In the genomic region with DNA sequence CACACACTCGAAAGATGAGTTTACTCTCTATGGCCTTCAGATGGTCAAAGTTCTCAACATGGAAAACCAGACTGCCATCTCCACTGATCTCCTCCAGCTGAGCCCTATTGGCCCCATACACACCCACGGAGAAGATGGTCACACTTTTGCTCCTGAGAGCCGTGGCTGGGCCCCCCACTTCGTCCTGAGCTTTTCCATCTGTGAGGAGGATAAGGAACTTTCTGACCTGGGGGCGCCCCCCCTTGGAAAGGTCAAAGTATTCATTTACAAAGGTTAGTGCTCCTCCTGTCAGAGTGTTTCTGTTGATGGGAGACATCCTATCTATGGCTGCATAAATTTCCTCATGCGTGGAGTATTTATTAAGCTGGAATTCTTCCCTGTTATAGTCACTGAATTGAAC, we compare ENCODE assay signal across 29 mouse cellular contexts. TPM values are rescaled to one million over a fixed set of nuclear protein-coding genes. Genes with fewer than 3 reads are reported as not detected.
A peak's percentile ranks its signal among the peaks of the same experiment; 100 is the strongest.
DNase-seq lines count a peak whose midpoint lies in the region; ATAC-seq lines count a peak whose summit lies in the region.
"Had no signal": no experiment of that assay in that cellular context is flagged by ENCODE, and none has a peak within 500 bp of the region (broad histone marks: within the 10 kb centered on the region; RNA-seq: fewer than 3 reads in every experiment).

No protein-coding gene starts in this region.

- no peaks in the 10 kb centered on the region for H3K27me3 ChIP-seq in neural tube, embryonic 15.5 days (replicated peaks)
- H3K27me3 ChIP-seq: heart, embryonic 12.5 days; heart, embryonic 15.5 days; Patski had no signal

- H3K4me1 ChIP-seq in neural tube, embryonic 15.5 days = no peaks in the 10 kb centered on the region
- H3K4me1 ChIP-seq: heart, embryonic 12.5 days; heart, embryonic 15.5 days had no signal

- H3K4me2 ChIP-seq in neural tube, embryonic 15.5 days = no peak overlapping the region
- H3K4me2 ChIP-seq: heart, embryonic 12.5 days; heart, embryonic 15.5 days; hindbrain, embryonic 14.5 days had no signal

- no peaks in the 10 kb centered on the region for H3K36me3 ChIP-seq in neural tube, embryonic 15.5 days
- H3K36me3 ChIP-seq: G1E; heart, embryonic 12.5 days; heart, embryonic 15.5 days had no signal

- no peak overlapping the region for H3K27ac ChIP-seq in neural tube, embryonic 15.5 days (replicated peaks)
- H3K27ac ChIP-seq: gastrocnemius, adult 2 months; heart, embryonic 15.5 days; hindbrain, embryonic 14.5 days; hindbrain, postnatal 0 days had no signal

- H3K9me3 ChIP-seq in neural tube, embryonic 15.5 days (replicated peaks) = no peaks in the 10 kb centered on the region
- H3K9me3 ChIP-seq: heart, embryonic 12.5 days; heart, embryonic 15.5 days had no signal

- intact Hi-C loops in heart, postnatal 25 days (cut with DNase I) = no loop called here

- WGBS in neural tube, embryonic 15.5 days = 85% methylated on average over 6 of the region's 6 CpGs

- no peak overlapping the region for H3K9ac ChIP-seq in neural tube, embryonic 15.5 days (replicated peaks)
- H3K9ac ChIP-seq: forebrain, postnatal 0 days; heart, embryonic 12.5 days; heart, embryonic 15.5 days; hindbrain, embryonic 14.5 days had no signal

- DNase-seq in heart, adult 11 months = peak; percentile 61
- no peak for DNase-seq in heart, postnatal 25 days (ENCODE audit: low spot score)
- DNase-seq in kidney, postnatal 10 days = peak; percentile 42
- no peak for DNase-seq in kidney, adult 18-20 months
- peak; percentile 27 for DNase-seq in neural tube, embryonic 10.5 days (ENCODE audit: extremely low spot score, low spot score)
- DNase-seq: adrenal gland, postnatal 10 days; adrenal gland, postnatal 36 days; B cell, adult 2 months; cerebellum, adult 18-20 months; cerebellum, adult 9-10 months; cerebellum, postnatal 14 days; embryo, embryonic 11 days; forebrain, postnatal 0 days; gastrocnemius, adult 2 months; gastrocnemius, postnatal 14 days; heart, adult 18-20 months; heart, postnatal 10 days; heart, postnatal 4 days had no signal

- no peak overlapping the region for H3K4me3 ChIP-seq in neural tube, embryonic 15.5 days (replicated peaks)
- H3K4me3 ChIP-seq: gastrocnemius, adult 2 months; heart, embryonic 12.5 days; heart, embryonic 15.5 days had no signal

- ATAC-seq in neural tube, embryonic 15.5 days (ENCODE audit: low FRiP score) = no peak
- ATAC-seq: forebrain, embryonic 14.5 days; forebrain, postnatal 0 days; hindbrain, postnatal 0 days; inflammation-experienced regulatory T-cells, adult 6 months; Patski had no signal

RNA-seq across cellular contexts. Expression of gene Col6a5, which starts 26.6 kb away (rescaled TPM):
- under 1 TPM; 0.16 to 0.28 TPM for total RNA-seq in heart, postnatal 25 days (2021)
- 0.04 and 0.17 TPM in 2 replicates for polyA plus RNA-seq in neural tube, embryonic 15.5 days (2015; fragmentation: Nextera tagmentation; extraction: Ambion mirVana)
- polyA plus RNA-seq: forebrain, embryonic 11.5 days; G1E; hindbrain, embryonic 11.5 days; hindbrain, embryonic 14.5 days; inflammation-experienced regulatory T-cells, adult 6 months; Patski had no signal

Comparison
In these comparisons a context has a peak if more than half of its experiments do, and no peak if none do; other contexts are left out.
1. DNase-seq: peak in heart, adult 11 months (single experiment), kidney, postnatal 10 days (single experiment) and neural tube, embryonic 10.5 days (single experiment); none in heart, postnatal 25 days (single experiment) and kidney, adult 18-20 months (single experiment).